Mouse (Mus musculus) cerebellum, adult (tissue): ENCODE data around the gene Foxf1.

Experiments used
- ATAC-seq: cut with Nextera tagmentation; 2 replicates; pipeline ENCODE4 v1.9.2; 2017; ENCODE audit warnings: mild to moderate bottlenecking, moderate library complexity, mixed read lengths; ENCODE audit not compliant: insufficient number of reproducible peaks, low FRiP score, low TSS enrichment

The Foxf1 gene

DNA sequence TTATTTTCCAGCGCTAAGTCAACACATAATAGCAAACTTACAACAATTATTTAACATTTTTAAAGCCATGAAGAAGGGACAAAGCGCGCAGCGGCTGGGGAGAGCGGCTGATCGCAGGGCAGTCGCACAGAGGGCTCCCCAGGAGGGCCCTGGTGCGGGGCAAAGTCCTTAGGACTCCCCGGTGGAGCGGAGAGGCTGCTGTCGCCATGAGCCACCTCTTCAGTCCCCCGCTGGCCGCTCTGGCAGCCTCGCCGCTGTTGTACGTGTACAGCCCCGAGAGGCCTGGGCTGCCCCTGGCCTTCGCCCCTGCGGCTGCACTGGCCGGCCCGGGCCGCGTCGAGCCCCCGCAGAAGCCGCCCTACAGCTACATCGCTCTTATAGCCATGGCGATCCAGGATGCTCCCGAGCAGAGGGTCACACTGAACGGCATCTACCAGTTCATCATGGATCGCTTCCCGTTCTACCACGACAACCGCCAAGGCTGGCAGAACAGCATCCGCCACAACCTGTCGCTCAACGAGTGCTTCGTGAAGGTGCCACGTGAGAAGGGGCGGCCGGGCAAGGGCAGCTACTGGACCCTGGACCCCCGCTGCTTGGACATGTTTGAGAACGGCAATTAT lies 43.7 kb downstream of the Foxf1 start, which contains the start of gene Foxl1:
Gene Foxl1, plus strand, starts transcription at position 185 of the 620 bp plus-strand sequence.
- ATAC-seq = no peak

DNA sequence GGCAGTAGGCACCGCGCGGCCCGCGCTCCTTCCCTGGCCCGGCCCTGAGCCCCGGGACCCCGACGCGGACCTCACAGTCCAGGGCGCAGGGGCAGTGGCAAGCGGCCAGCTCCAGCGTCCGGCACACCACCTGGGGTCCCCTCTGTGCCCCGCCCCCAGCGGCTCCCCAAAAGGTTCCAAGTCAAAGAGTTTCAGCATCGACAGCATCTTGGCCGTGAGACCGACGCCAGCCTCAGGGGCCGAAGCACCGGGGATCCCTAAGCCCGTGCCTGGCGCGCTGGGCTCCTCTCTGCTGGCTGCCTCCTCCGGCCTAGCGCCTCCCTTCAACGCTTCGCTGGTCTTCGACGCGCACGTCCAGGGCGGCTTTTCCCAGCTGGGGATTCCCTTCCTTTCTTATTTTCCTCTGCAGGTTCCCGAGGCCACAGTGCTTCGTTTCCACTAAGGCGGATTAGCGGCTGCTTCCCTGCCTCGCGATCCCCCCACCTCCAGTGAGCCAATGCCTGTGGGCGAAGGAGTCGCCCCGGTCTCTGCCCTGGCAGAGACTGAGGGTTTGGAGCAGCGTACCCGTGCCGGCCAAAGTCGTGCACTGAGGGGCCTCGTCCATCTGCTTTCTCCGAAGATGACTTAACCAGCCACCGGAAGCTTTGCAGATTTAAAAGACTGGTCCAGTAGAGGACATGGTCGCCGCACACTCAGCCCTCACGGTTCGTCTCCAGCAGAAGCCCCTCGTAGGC lies 44.5 kb downstream of the Foxf1 start:
- no peak for ATAC-seq

DNA sequence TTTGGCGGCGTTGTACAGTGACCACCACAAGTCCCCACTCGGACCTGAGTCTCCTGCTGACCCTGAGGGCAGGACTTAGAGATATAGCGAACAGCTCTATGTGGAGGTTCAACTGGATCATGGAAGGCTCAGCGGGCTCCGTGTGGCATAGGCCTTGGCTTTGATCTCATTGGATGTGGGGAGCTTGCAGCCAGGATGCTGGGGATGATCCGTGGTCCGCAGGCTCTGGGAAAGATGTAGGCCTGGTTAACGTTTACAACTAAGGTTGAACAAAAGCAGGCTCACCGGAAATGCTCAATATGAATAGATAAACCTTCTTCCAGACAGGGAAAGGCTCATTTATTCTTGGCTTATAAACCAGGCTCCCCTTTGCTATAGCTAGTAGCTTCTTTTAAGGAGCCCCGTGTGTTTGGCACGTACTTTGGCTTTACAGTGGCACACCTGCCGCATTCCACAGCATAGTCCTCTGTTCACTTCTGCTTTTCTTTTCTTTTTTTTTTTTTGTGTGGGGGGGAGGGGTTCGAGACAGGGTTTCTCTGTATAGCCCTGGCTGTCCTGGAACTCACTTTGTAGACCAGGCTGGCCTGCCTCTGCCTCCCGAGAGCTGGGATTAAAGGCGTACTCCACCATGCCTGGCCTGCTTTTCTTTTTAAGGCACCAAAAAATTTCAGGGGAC lies 45.2 kb downstream of the Foxf1 start:
- no peak for ATAC-seq

DNA sequence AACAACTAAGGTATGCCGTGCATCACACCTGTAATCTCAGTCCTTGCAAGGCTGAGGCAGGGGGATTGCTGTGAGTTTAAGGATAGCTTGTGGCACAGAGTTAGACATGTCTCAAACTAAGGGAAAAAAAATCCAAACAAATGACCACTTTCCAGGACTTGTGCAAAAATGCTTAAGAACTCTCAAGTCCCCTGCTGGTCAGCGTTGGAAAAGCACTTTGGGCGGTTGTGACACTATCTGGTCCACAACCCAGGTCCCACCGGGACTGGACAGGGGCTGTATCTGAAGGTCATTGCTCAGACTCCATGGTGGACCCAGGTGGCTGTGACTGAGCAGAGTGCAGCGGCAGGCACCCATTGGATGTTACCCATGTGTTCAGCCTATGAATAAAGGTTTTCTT lies 46.3 kb downstream of the Foxf1 start:
- ATAC-seq = no peak

DNA sequence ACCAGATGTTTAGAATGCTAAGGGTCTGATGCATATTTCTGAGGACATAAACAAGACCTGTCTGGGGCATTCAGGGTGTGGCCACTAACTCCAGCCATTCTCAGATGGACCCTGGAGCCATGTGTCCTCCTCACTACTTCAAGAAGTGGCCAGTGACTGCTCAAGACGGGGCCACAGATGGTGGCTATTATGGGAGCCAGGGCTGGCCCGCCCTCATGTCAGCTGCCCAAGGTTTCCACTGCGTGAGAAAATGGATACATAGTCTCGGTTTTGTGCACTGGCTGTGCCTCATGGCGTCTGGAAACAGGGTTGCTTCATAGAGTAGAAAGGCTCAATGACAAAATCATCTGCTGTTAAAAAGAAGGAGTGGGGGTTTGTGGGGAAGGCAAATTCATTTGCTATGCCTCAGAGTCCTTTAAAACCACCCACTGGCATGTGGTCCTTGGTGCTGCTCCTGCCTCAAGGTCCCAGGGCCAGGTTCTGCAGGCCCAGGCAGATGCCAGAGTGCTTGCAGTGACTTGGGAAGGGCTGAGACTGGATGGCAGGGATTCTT lies 48.9 kb downstream of the Foxf1 start:
- ATAC-seq = no peak

DNA sequence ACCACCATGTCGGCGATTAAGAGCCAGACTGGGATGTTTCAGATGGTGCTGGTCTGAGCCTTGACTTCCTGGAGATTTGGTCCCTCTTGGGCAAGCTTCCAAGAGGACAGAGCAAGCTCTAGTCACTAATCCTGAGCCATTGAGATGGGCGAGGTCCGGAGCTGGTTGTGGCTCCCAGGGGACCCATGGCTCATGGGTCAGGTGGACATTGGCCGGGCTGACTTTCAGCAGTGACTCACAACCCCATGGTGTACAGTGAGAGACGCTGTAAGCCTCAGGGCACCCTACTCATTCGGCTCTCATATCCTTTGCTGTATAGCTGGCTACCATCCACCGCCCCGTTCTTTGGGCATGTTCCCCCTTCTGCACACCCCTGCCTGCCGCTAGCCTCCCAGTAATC lies 49.9 kb downstream of the Foxf1 start:
- no peak for ATAC-seq

DNA sequence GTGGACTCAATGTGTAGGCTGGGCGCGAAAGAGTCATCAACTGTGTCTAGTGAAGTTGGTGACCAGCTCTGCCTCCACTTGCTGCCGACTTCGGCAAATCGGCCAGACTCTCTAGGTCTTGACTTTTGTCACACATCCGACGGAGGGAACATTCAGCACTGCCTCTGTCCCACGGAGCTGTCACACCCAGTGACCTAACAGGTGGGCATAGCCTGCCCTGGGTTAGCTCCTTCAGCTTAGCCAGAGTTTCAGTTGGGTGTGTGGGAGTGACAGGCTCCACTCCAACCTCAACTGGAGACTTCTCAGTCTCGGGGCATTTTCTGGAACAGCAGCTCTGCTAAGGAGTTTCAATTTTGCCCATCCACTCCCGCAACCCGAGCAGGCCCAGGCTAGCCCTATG lies 50.3 kb downstream of the Foxf1 start:
- no peak for ATAC-seq

DNA sequence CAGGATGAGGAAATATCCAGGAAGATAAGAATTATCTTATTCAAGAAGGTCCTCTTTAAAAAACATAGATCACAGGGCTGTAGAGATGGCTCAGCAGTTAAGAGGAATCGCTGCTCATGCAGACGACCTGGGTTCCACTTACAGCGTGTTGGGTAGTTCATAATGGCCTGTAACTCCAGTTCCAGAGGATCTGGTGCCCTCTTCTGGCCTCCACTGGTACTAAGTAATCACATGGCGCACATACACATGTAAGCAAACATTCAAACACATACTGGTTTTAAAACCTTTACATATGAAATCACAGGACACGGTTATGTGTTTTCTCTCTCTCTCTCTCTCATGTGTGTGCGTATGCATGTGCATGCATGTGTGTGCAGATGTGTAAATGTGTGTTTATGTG lies 52.7 kb downstream of the Foxf1 start:
- no peak for ATAC-seq
